Mouse (Mus musculus) neutrophil, adult 5-6 weeks (primary cell): Measurements from ENCODE around the gene Ppp1r1a. TPM values are rescaled to one million over a fixed set of nuclear protein-coding genes. Genes with fewer than 3 reads are reported as not detected.

Experiments used
- total RNA-seq: library from RNA; stranded (forward); fragments of 200-1000 nt; gene quantifications from 2 replicates; pipeline ENCODE4 v1.2.3, GENCODE M21; 2017

Ppp1r1a gene
- total RNA-seq, 1 experiment from 2014 or later, result not detected

Other genes with a start within 250 kb of the Ppp1r1a start
- 0.49 TPM in 1 of 2 replicates, not detected in the other for gene Gpr84, start 227.4 kb downstream of the Ppp1r1a start, total RNA-seq
- 1.9 and 3.1 TPM in 2 replicates for gene Zfp385a, start 197.9 kb downstream of the Ppp1r1a start, total RNA-seq
- 11.8 and 15.2 TPM in 2 replicates for gene Itga5, start 171.2 kb downstream of the Ppp1r1a start, total RNA-seq
- 1.1 TPM in 1 of 2 replicates, not detected in the other for gene Gtsf1, start 107.5 kb downstream of the Ppp1r1a start, total RNA-seq
- gene Gtsf2, start 89.5 kb downstream of the Ppp1r1a start, total RNA-seq, result not detected in 2 replicates
- 360 and 385 TPM in 2 replicates for gene Nckap1l, start 84.2 kb downstream of the Ppp1r1a start, total RNA-seq
- gene Pde1b, start 35.0 kb downstream of the Ppp1r1a start, total RNA-seq, result 68.0 and 76.0 TPM in 2 replicates
- gene Glycam1, start 27.1 kb upstream of the Ppp1r1a start, total RNA-seq, result not detected in 2 replicates
- gene Mucl1, start 217.5 kb upstream of the Ppp1r1a start, total RNA-seq, result not detected in 2 replicates